Mouse (Mus musculus) liver, adult 10 weeks (tissue): ENCODE data around the gene Olfr1015. TPM values are rescaled to one million over a fixed set of nuclear protein-coding genes. Genes with fewer than 3 reads are reported as not detected.

Experiments used
- polyA plus RNA-seq: library from polyadenylated mRNA; stranded (reverse); fragments of 350-450 nt; fragmentation: Illumina TruSeq; extraction: RNeasy Lipid Tissue Mini Kit (QIAGEN cat#74804); gene quantifications from one replicate; pipeline ENCODE4 v1.2.3, GENCODE M21; 2014; ENCODE audit warnings: low read depth, low replicate concordance

The Olfr1015 gene
- not detected for polyA plus RNA-seq

GRCm38 (mm10) chr2:85781717-85782116, at the start of gene Olfr1015:
Gene Olfr1015, plus strand, starts transcription at chr2:85782017.

DNA sequence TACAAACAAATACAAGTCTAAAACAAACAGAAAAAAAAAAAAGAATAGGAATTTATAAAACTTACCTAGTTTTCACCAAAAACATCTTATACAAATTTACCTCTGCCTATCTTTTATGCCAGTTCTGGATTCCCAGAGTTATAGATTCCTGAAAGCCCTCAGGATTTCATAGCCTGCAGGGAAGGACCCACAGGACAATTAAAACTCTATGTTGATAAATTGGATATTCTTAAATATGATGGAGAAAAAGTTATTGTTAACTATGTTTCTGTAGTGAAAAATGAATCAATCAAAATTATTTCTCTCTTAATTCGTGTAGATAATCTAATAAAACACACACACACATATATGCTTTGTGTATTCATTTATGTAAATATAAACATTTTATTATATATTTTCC, 19.2 kb upstream of the Olfr1015 start, which contains the start of gene Olfr1012:
Gene Olfr1012 (minus strand): TSS at position 101 of the 400 bp plus-strand sequence.

GRCm38 (mm10) chr2:85766798-85767197, 15.0 kb upstream of the Olfr1015 start, which contains the start of gene Olfr1013:
Gene Olfr1013, plus strand, starts transcription at chr2:85767098.

GRCm38 (mm10) chr2:85772413-85772812, 9.4 kb upstream of the Olfr1015 start, which contains the start of gene Olfr1014:
Gene Olfr1014, plus strand, starts transcription at chr2:85772713.

DNA sequence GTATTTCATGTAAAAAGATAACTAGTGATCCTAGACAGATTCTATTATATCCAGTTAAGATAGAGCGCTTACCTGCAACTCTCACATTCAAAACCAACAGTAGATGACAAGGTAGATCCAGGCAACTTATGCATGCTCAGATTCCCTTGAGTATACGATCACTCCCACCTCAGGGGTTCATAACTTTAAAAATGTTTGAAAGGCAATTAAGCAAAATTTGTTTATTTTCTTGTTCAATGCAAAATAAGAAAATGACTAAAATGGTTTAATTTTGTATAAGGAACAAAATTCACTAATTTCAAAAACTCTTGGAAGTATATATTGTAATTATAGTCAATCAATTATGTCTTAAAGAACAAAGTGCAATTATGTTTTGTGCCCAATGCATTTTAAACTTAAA, 20.6 kb downstream of the Olfr1015 start, which contains the start of gene Olfr1016:
Gene Olfr1016 (minus strand): TSS at position 101 of the 400 bp plus-strand sequence.

DNA sequence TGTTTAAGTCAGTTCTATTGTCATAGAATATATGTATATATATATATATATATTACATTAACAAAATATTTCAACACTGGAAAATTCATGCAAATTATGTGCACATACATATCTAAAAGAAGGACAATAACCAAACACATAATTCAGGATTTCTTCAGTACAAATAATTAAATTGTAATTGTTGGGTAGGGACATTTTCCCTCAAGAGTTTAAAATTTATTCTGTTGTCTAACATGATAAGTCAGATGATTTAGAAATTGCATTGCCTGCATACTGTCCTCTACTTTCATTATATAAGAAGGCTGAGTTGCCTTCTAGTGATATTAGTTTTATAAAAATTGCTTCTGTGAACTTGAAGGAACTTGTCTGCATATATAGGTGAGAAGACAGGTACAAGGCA, 36.4 kb downstream of the Olfr1015 start, which contains the start of gene Olfr1018:
Gene Olfr1018 (plus strand): TSS at position 301 of the 400 bp plus-strand sequence.

Other genes starting within 250 kb of the Olfr1015 start
- gene Olfr996, start 202.8 kb upstream of the Olfr1015 start, polyA plus RNA-seq: not detected
- not detected for gene Olfr998, start 193.1 kb upstream of the Olfr1015 start, polyA plus RNA-seq
- gene Olfr1000, start 170.1 kb upstream of the Olfr1015 start, polyA plus RNA-seq: not detected
- not detected for gene Olfr1002, start 131.3 kb upstream of the Olfr1015 start, polyA plus RNA-seq
- gene Olfr154, start 117.6 kb upstream of the Olfr1015 start, polyA plus RNA-seq: not detected
- gene Olfr1006, start 103.2 kb upstream of the Olfr1015 start, polyA plus RNA-seq: not detected
- gene Olfr1008, start 92.6 kb upstream of the Olfr1015 start, polyA plus RNA-seq: not detected
- gene Olfr1009, start 66.6 kb upstream of the Olfr1015 start, polyA plus RNA-seq: not detected
- not detected for gene Olfr1012, start 19.3 kb upstream of the Olfr1015 start, polyA plus RNA-seq
- not detected for gene Olfr1013, start 14.9 kb upstream of the Olfr1015 start, polyA plus RNA-seq
- not detected for gene Olfr1014, start 9.3 kb upstream of the Olfr1015 start, polyA plus RNA-seq
- not detected for gene Olfr1016, start 20.5 kb downstream of the Olfr1015 start, polyA plus RNA-seq
- not detected for gene Olfr1018, start 36.5 kb downstream of the Olfr1015 start, polyA plus RNA-seq
- not detected for gene Olfr1019, start 63.5 kb downstream of the Olfr1015 start, polyA plus RNA-seq
- not detected for gene Olfr1020, start 65.0 kb downstream of the Olfr1015 start, polyA plus RNA-seq
- not detected for gene Olfr1022, start 86.6 kb downstream of the Olfr1015 start, polyA plus RNA-seq
- gene Olfr1023, start 103.6 kb downstream of the Olfr1015 start, polyA plus RNA-seq: not detected
- not detected for gene Olfr1024, start 123.0 kb downstream of the Olfr1015 start, polyA plus RNA-seq
- gene Olfr1025-ps1, start 133.2 kb downstream of the Olfr1015 start, polyA plus RNA-seq: not detected
- not detected for gene Olfr1026, start 139.5 kb downstream of the Olfr1015 start, polyA plus RNA-seq
- gene Olfr1028, start 168.4 kb downstream of the Olfr1015 start, polyA plus RNA-seq: not detected
- 0.13 TPM for gene Olfr1029, start 191.9 kb downstream of the Olfr1015 start, polyA plus RNA-seq
- not detected for gene Olfr1030, start 197.3 kb downstream of the Olfr1015 start, polyA plus RNA-seq
- gene Olfr1031, start 208.3 kb downstream of the Olfr1015 start, polyA plus RNA-seq: not detected
- not detected for gene Olfr1032, start 223.5 kb downstream of the Olfr1015 start, polyA plus RNA-seq
- 14.7 TPM for gene Olfr1033, start 238.6 kb downstream of the Olfr1015 start, polyA plus RNA-seq